Mouse (Mus musculus) heart, postnatal 14 days (tissue): ENCODE data around the gene Ndufa4l2. TPM values are rescaled to one million over a fixed set of nuclear protein-coding genes. Genes with fewer than 3 reads are reported as not detected.

Experiments used
- DNase-seq, 2 experiments: peaks; one replicate each; pipeline ENCODE4 v3.0.0; 2021 to 2022
- intact Hi-C: fragments of 180-260 bp; cut with DNase I; formaldehyde crosslinking; loops from one replicate; pipeline ENCODE4 v1.15.1; 2025
- total RNA-seq, 2 experiments: library from RNA; stranded (reverse); gene quantifications; 2 replicates each; pipeline ENCODE4 v1.2.3; 2021

The Ndufa4l2 gene
- total RNA-seq, 2 experiments from 2014 or later, result 38.3 TPM

- intact Hi-C loops, result no loop called here
- no peak for DNase-seq
These were observed 42.6 kb downstream of the Ndufa4l2 start for GRCm38 (mm10) chr10:127557397-127557796.

DNA sequence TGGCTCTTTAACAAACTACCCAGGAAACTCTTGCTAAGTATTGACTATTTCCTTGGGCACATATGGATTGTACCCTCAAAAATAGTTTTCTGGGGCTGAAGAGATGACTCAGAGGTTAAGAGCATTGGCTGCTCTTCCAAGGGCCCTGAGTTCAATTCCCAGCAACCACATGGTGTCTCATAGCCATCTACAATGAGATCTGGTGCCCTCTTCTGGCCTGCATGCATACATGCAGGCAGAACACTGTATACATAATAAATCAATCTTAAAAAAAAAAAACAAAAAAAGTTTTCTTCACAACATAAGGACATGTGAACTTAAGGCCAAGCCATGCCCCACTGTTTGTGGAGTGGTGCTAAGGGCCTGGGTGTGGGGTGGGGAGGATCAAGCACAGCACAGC, 46.4 kb downstream of the Ndufa4l2 start:
- intact Hi-C loops, result no loop called here
- DNase-seq, result no peak

- intact Hi-C loops, result no loop called here
- no peak for DNase-seq
These were observed 49.1 kb downstream of the Ndufa4l2 start for GRCm38 (mm10) chr10:127563840-127564239.

GRCm38 (mm10) chr10:127564301-127564700, 49.5 kb downstream of the Ndufa4l2 start:
- peak; percentile 40 to 46 for DNase-seq
- intact Hi-C loops, result no loop called here

Other genes starting within 250 kb of the Ndufa4l2 start
- 100 to 1,000 TPM; 146 to 151 TPM for gene Dctn2, start 248.6 kb upstream of the Ndufa4l2 start, total RNA-seq
- gene Mbd6, start 225.9 kb upstream of the Ndufa4l2 start, total RNA-seq, result 10 to 100 TPM; 29.9 to 32.0 TPM
- 10 to 100 TPM; 39.2 to 45.9 TPM for gene Mars, start 203.2 kb upstream of the Ndufa4l2 start, total RNA-seq
- 1 to 10 TPM; 3.1 to 4.5 TPM for gene Arhgap9, start 193.0 kb upstream of the Ndufa4l2 start, total RNA-seq
- 1 to 10 TPM; 1.4 to 2.4 TPM for gene Gli1, start 173.0 kb upstream of the Ndufa4l2 start, total RNA-seq
- not detected for gene Inhbe, start 160.6 kb upstream of the Ndufa4l2 start, total RNA-seq
- gene Inhbc, start 144.5 kb upstream of the Ndufa4l2 start, total RNA-seq, result not detected
- 100 to 1,000 TPM; 115 to 120 TPM for gene R3hdm2, start 134.6 kb upstream of the Ndufa4l2 start, total RNA-seq
- 1 to 10 TPM in 1 of 2 experiments, under 1 TPM in 1; 0.88 to 2.1 TPM for gene Stac3, start 13.3 kb upstream of the Ndufa4l2 start, total RNA-seq
- gene Shmt2, start 7.5 kb downstream of the Ndufa4l2 start, total RNA-seq, result 10 to 100 TPM; 38.3 to 39.2 TPM
- gene Nxph4, start 19.6 kb downstream of the Ndufa4l2 start, total RNA-seq, result 1 to 10 TPM; 1.1 TPM
- 100 to 1,000 TPM in 1 of 2 experiments, 10 to 100 TPM in 1; 85.0 to 105 TPM for gene Lrp1, start 106.2 kb downstream of the Ndufa4l2 start, total RNA-seq
- 10 to 100 TPM; 46.9 to 49.9 TPM for gene Stat6, start 128.0 kb downstream of the Ndufa4l2 start, total RNA-seq
- 1 to 10 TPM; 4.2 to 4.7 TPM for gene Nemp1, start 151.9 kb downstream of the Ndufa4l2 start, total RNA-seq
- 1 to 10 TPM; 8.0 TPM for gene Nab2, start 153.6 kb downstream of the Ndufa4l2 start, total RNA-seq
- gene Myo1a, start 190.2 kb downstream of the Ndufa4l2 start, total RNA-seq, result under 1 TPM in 1 of 2 experiments, not detected in 1; 0.15 TPM
- not detected for gene Tac2, start 209.5 kb downstream of the Ndufa4l2 start, total RNA-seq
- 1 to 10 TPM; 7.5 to 8.3 TPM for gene Zbtb39, start 224.6 kb downstream of the Ndufa4l2 start, total RNA-seq
- gene Gpr182, start 236.8 kb downstream of the Ndufa4l2 start, total RNA-seq, result 1 to 10 TPM; 3.4 to 4.6 TPM
- under 1 TPM in 1 of 2 experiments, not detected in 1; 0.05 TPM for gene Rdh1, start 244.8 kb downstream of the Ndufa4l2 start, total RNA-seq
- gene Rdh16f1, start 244.8 kb downstream of the Ndufa4l2 start, total RNA-seq, result under 1 TPM; 0.15 to 0.22 TPM